Mouse (Mus musculus) urinary bladder, postnatal 10 days (tissue): ENCODE measurements around the gene Aste1.

Experiments
- DNase-seq: peaks from one replicate; pipeline ENCODE4 v3.0.0; 2022; ENCODE audit warnings: low spot score

Gene Aste1

GRCm38 (mm10) chr9:105395218-105395627 lies at the start of gene Aste1, which contains the start of gene Nek11:
Aste1 (plus strand) TSS chr9:105395392.
Nek11 (minus strand) TSS chr9:105395524.
- DNase-seq = peak; percentile 76

DNA sequence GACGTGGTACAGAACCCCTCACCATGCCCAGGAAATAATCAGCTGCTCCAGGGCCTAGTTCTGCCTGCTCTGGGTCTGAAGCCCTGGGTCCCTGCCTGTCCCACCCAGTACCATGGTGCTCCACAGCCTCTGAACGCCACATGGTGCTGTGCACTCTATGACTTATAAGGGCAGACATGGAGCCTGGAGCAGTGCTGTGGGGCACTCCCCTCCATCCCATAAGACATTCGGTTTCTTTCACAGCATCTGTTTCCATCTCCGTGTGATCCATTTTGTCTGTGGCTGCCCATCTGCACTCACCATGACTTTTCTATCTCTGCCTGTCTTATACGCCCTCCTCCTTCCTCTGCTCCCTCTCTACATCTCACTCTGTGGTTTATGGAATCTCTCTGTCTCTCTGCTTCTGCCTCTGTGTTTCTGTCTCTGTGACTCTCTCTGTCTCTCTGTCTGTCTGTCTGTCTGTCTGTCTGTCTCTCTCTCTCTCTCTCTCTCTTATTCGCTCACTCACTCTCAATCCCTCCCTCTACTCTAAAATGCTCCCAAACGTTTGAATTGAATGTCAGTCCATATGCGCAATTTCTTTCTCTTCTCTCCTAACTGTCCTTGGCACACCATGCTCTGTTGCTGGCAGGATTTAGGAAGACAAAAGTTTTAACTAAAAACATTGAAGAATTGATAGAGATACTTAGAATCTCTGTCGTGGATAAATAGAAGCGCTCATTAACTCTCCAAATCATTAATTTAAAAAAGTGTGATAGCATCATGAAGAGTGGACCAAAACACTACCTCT lies 46.8 kb upstream of the Aste1 start:
- DNase-seq = no peak

DNA sequence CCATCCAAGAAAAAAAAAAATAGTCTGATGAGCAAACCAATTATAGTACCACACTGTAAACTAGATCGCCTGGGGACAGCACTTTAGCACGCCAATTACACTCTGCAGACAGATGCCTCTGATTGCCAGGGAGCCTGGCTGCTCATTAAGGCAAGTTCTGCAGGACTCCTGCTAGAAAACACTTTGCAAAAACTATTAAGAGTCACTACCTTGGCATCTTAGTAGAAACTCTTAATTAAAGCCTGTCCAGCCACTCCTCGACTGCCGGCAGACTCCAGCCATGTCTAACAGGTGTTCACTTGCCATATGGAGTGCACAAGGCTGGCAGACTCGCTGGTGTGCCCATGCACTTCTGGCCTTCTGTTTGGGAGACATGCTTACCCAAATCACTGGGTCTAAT lies 46.2 kb upstream of the Aste1 start:
- DNase-seq = no peak

- no peak for DNase-seq
Measured at GRCm38 (mm10) chr9:105362181-105362580, 33.0 kb upstream of the Aste1 start.

- DNase-seq = no peak
Measured at GRCm38 (mm10) chr9:105363520-105364231, 31.5 kb upstream of the Aste1 start.

DNA sequence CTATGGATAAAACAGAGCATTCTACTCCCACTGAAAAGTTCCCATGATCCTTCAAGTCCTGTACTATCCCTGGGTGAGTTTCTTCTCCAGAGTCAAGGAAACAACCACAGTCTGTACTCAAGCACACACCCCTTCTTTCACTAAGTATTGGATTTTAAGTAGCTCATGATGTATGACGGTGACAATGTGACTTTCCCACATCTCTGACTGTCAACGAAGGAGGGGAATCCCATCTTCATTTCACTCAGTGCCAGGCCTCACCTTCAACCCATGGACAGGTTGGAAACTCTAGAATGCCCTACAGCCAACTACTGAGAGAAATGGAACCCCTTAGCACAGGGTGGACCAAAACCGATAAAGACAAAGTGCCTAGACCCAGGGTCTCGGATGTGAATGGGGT lies 29.0 kb upstream of the Aste1 start:
- no peak for DNase-seq

GRCm38 (mm10) chr9:105368605-105369004 lies 26.6 kb upstream of the Aste1 start:
- no peak for DNase-seq

- DNase-seq = no peak
Measured at GRCm38 (mm10) chr9:105374361-105374760, 20.8 kb upstream of the Aste1 start.

DNA sequence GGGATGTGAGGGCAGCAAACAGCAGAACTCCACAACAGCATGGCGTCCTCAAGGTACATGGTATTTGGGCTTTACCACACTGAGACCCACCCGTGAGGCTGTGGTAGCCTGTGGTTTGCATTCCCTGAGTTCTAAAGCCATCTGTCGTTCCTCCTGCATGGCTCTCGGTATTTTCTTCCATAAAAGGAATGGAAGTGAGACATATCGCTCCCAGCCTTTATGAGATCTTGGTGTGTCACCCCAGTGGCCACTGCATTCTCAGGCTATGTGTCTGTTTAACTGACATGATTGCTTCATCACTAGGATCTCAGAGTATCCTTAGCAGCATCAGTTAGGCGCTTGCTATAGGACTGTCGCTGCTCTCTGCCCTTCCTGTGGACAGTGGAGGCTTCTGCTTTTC lies 18.8 kb upstream of the Aste1 start:
- no peak for DNase-seq

- DNase-seq = no peak
Measured at GRCm38 (mm10) chr9:105376954-105377530, 18.1 kb upstream of the Aste1 start.

- no peak for DNase-seq
Measured at GRCm38 (mm10) chr9:105377622-105378021, 17.6 kb upstream of the Aste1 start.

DNA sequence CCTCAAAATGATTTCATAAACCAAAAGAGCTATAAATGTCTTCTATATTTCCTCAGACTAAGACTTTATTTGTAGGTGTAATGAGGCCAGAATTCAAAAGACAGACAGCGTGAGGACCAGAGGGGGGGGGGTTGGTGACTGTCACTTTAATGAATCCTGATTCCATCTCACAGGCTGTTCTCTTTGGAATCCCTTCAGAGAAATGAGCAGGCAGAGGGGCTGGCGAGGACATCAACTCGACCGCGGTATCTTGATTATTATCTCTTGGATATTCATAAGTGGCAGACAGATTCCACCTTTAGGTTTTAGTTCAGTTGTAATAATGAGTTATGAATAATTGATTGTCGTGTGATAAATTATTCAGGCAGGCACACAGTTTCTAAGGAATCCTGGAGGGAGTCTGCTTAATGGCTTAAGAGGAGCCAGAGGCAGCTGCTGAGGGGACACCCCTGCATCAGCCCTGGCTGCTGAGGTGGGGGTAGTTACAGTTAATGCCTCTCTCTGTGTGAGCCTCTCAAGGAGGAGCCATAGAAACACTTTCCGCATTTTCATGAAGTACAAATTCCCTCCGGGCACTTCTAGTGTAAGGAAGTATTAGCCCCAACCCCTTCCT lies 15.6 kb upstream of the Aste1 start:
- DNase-seq = no peak

DNA sequence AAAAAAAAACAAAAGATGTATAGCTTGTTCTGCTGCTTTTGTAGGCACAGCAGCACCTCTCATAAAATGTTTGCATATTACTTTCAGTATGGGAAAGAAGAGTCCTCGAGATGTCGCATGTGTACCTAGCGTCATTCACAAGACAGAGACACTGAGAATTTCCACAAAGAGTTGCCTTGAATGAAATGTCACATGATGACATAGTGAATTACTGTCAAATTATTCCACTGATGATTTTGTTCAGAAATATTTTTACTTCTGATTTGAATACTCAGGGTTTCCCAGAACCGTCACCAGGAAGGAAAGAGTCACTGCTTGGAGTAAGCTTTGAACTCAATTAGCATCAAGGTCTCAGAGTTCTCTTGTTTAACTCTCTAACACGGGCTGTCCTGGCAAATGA lies 7.8 kb upstream of the Aste1 start:
- no peak for DNase-seq

GRCm38 (mm10) chr9:105389289-105389688 lies 5.9 kb upstream of the Aste1 start:
- DNase-seq = peak; percentile 27

- no peak for DNase-seq
Measured at GRCm38 (mm10) chr9:105390616-105391015, 4.6 kb upstream of the Aste1 start.

GRCm38 (mm10) chr9:105394720-105395119 lies 472 bp upstream of the Aste1 start:
- DNase-seq = no peak

DNA sequence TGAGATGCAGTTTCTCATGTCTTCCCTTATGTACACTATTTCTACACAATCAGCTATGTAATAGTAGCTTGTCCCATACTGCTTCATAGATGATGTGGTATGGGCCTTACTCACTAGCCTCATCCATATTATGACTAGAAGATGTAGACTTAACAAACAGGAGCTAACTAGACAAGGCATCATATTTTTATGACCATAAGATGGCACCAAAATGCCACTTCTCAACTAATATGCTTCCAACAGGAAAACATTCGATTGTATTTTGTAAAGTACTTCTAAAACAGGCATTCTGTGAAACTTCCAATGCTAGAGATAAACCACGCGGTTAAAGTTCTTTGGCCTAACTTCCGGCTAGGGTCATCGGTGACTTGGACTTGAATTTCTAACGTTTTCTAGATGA lies 13.4 kb downstream of the Aste1 start:
- DNase-seq = no peak

GRCm38 (mm10) chr9:105459032-105459431 lies 63.8 kb downstream of the Aste1 start:
- DNase-seq = no peak

GRCm38 (mm10) chr9:105461496-105461895 lies 66.3 kb downstream of the Aste1 start:
- no peak for DNase-seq
